Mouse (Mus musculus): Measurements from ENCODE around the gene Rpl3l.
"Not testable (repeated sequence)": the region's sequence is repeated elsewhere in the genome, so short reads cannot be mapped to it uniquely, and the experiment has no call there.

The Rpl3l gene

GRCm38 (mm10) chr17:24727618-24728017 is at the start of gene Rpl3l:
Gene Rpl3l (plus strand): TSS chr17:24727820.
- no peak for DNase-seq (ENCODE audit: extremely low read depth, low read depth, low spot score)

- no peak for DNase-seq (ENCODE audit: extremely low read depth, low read depth, low spot score)
These were observed 41.1 kb upstream of the Rpl3l start for GRCm38 (mm10) chr17:24686514-24686913.

- no peak for DNase-seq (ENCODE audit: extremely low read depth, low read depth, low spot score)
These were observed 40.4 kb upstream of the Rpl3l start for GRCm38 (mm10) chr17:24687146-24687595.

GRCm38 (mm10) chr17:24687599-24687998 is 40.0 kb upstream of the Rpl3l start:
- DNase-seq (ENCODE audit: extremely low read depth, low read depth, low spot score), result no peak

- no peak for DNase-seq (ENCODE audit: extremely low read depth, low read depth, low spot score)
These were observed 38.2 kb upstream of the Rpl3l start, which contains the start of gene Syngr3 for GRCm38 (mm10) chr17:24689251-24690081. Gene Syngr3 (minus strand): TSS chr17:24689955.

- no peak for DNase-seq (ENCODE audit: extremely low read depth, low read depth, low spot score)
These were observed 35.2 kb upstream of the Rpl3l start for GRCm38 (mm10) chr17:24692385-24692784.

- DNase-seq (ENCODE audit: extremely low read depth, low read depth, low spot score), result no peak
These were observed 32.2 kb upstream of the Rpl3l start for GRCm38 (mm10) chr17:24695326-24696010.

- no peak for DNase-seq (ENCODE audit: extremely low read depth, low read depth, low spot score)
These were observed 31.5 kb upstream of the Rpl3l start, which contains the start of the genes Gfer and Noxo1 for GRCm38 (mm10) chr17:24696011-24696697. Gene Gfer (minus strand): TSS chr17:24696156. Gene Noxo1 (plus strand): TSS chr17:24696234.

- no peak for DNase-seq (ENCODE audit: extremely low read depth, low read depth, low spot score)
These were observed 29.6 kb upstream of the Rpl3l start for GRCm38 (mm10) chr17:24697985-24698384.

GRCm38 (mm10) chr17:24698715-24699114 is 28.9 kb upstream of the Rpl3l start:
- DNase-seq (ENCODE audit: extremely low read depth, low read depth, low spot score), result no peak

GRCm38 (mm10) chr17:24699473-24699872 is 28.1 kb upstream of the Rpl3l start:
- no peak for DNase-seq (ENCODE audit: extremely low read depth, low read depth, low spot score)

GRCm38 (mm10) chr17:24701251-24701650 is 26.4 kb upstream of the Rpl3l start:
- DNase-seq (ENCODE audit: extremely low read depth, low read depth, low spot score), result no peak

- no peak for DNase-seq (ENCODE audit: extremely low read depth, low read depth, low spot score)
These were observed 21.8 kb upstream of the Rpl3l start for GRCm38 (mm10) chr17:24705821-24706220.

- no peak for DNase-seq (ENCODE audit: extremely low read depth, low read depth, low spot score)
These were observed 20.4 kb upstream of the Rpl3l start, which contains the start of gene Tbl3 for GRCm38 (mm10) chr17:24706982-24707800. Gene Tbl3 (minus strand): TSS chr17:24707660.

GRCm38 (mm10) chr17:24707801-24708425 is 19.7 kb upstream of the Rpl3l start:
- DNase-seq (ENCODE audit: extremely low read depth, low read depth, low spot score), result no peak

GRCm38 (mm10) chr17:24708646-24709045 is 19.0 kb upstream of the Rpl3l start:
- DNase-seq (ENCODE audit: extremely low read depth, low read depth, low spot score), result no peak

GRCm38 (mm10) chr17:24715556-24715955 is 12.1 kb upstream of the Rpl3l start:
- no peak for DNase-seq (ENCODE audit: extremely low read depth, low read depth, low spot score)

GRCm38 (mm10) chr17:24716166-24716682 is 11.4 kb upstream of the Rpl3l start:
- no peak for DNase-seq (ENCODE audit: extremely low read depth, low read depth, low spot score)

GRCm38 (mm10) chr17:24717943-24718342 is 9.7 kb upstream of the Rpl3l start, which contains the start of the genes Rnf151 and Rps2:
Gene Rnf151 (minus strand): TSS chr17:24718063.
Gene Rps2 (plus strand): TSS chr17:24718116.
- DNase-seq (ENCODE audit: extremely low read depth, low read depth, low spot score), result no peak

- not testable (repeated sequence) for DNase-seq (ENCODE audit: extremely low read depth, low read depth, low spot score)
These were observed 8.7 kb upstream of the Rpl3l start for GRCm38 (mm10) chr17:24718938-24719337.

All from fat pad, adult 2 months (tissue).